Mouse (Mus musculus): ENCODE measurements at regions not wholly inside any gene's neighbourhood (a gene's known extent, or its start where the extent isn't known, plus 50 kb on each side); places are given as distances from the start of the nearest gene placed in this dataset.

GRCm38 (mm10) chr13:52021828-52022227 lies 175.3 kb downstream of the Gadd45g start:
- Histone ChIP-seq H3K9me3 (ENCODE audit: control insufficient read depth) (no peaks in the 10 kb centered on the region), H3K27me3 (replicated peaks; ENCODE audit: control insufficient read depth, insufficient read depth, low read length) (no peaks in the 10 kb centered on the region), H3K9ac (ENCODE audit: low read depth, low read length) (no peak overlapping the region), H3K4me2 (replicated peaks; ENCODE audit: low read depth) (no peak overlapping the region), H3K36me3 (ENCODE audit: control insufficient read depth, insufficient read depth) (no peaks in the 10 kb centered on the region), H3K4me1 (replicated peaks; ENCODE audit: control insufficient read depth, insufficient read depth, low read length) (peaks cover 16% of the 10 kb centered on the region), H3K4me3 (ENCODE audit: low read depth, low read length) (no peak overlapping the region), H3K27ac (ENCODE audit: low read depth, low read length) (no peak overlapping the region)
- WGBS: 63% methylated on average over 6 of the region's 6 CpGs
- TF ChIP-seq CTCF (IDR thresholded peaks at IDR 0.05; ENCODE audit: low read depth): no peak
- ATAC-seq: no peak

GRCm38 (mm10) chr13:52022529-52022928 lies 176.1 kb downstream of the Gadd45g start:
- H3K27ac ChIP-seq (ENCODE audit: low read depth, low read length): no peak overlapping the region
- no peak overlapping the region for H3K4me2 ChIP-seq (replicated peaks; ENCODE audit: low read depth)
- WGBS: 85% methylated on average over 4 of the region's 4 CpGs
- no peak overlapping the region for H3K4me3 ChIP-seq (ENCODE audit: low read depth, low read length)
- no peaks in the 10 kb centered on the region for H3K9me3 ChIP-seq (ENCODE audit: control insufficient read depth)
- TF ChIP-seq CTCF (IDR thresholded peaks at IDR 0.05; ENCODE audit: low read depth): no peak
- H3K4me1 ChIP-seq (replicated peaks; ENCODE audit: control insufficient read depth, insufficient read depth, low read length): peaks cover 16% of the 10 kb centered on the region
- no peaks in the 10 kb centered on the region for H3K27me3 ChIP-seq (replicated peaks; ENCODE audit: control insufficient read depth, insufficient read depth, low read length)
- no peak overlapping the region for H3K9ac ChIP-seq (ENCODE audit: low read depth, low read length)
- no peak for ATAC-seq
- no peaks in the 10 kb centered on the region for H3K36me3 ChIP-seq (ENCODE audit: control insufficient read depth, insufficient read depth)

GRCm38 (mm10) chr13:52024349-52024748 lies 177.9 kb downstream of the Gadd45g start:
- Histone ChIP-seq H3K36me3 (ENCODE audit: control insufficient read depth, insufficient read depth) (no peaks in the 10 kb centered on the region), H3K9ac (ENCODE audit: low read depth, low read length) (no peak overlapping the region; the same call in 1 of the 2 replicates), H3K27ac (ENCODE audit: low read depth, low read length) (peak overlapping the region; percentile 86), H3K4me3 (ENCODE audit: low read depth, low read length) (no peak overlapping the region), H3K4me2 (replicated peaks; ENCODE audit: low read depth) (peak overlapping the region; percentile 10; the same call in 1 of the 2 replicates), H3K27me3 (replicated peaks; ENCODE audit: control insufficient read depth, insufficient read depth, low read length) (no peaks in the 10 kb centered on the region), H3K9me3 (ENCODE audit: control insufficient read depth) (no peaks in the 10 kb centered on the region), H3K4me1 (replicated peaks; ENCODE audit: control insufficient read depth, insufficient read depth, low read length) (peaks cover 16% of the 10 kb centered on the region)
- peak; percentile 86 for ATAC-seq
- 5% methylated on average over 2 of the region's 2 CpGs for WGBS
- no peak for TF ChIP-seq CTCF (IDR thresholded peaks at IDR 0.05; ENCODE audit: low read depth)

- TF ChIP-seq CTCF (IDR thresholded peaks at IDR 0.05; ENCODE audit: low read depth): no peak
- H3K4me2 ChIP-seq (replicated peaks; ENCODE audit: low read depth): peak overlapping the region; percentile 10
- H3K9ac ChIP-seq (ENCODE audit: low read depth, low read length): no peak overlapping the region
- H3K27ac ChIP-seq (ENCODE audit: low read depth, low read length): peak overlapping the region; percentile 86
- peak; percentile 88 for ATAC-seq
- no peaks in the 10 kb centered on the region for H3K9me3 ChIP-seq (ENCODE audit: control insufficient read depth)
- no peaks in the 10 kb centered on the region for H3K36me3 ChIP-seq (ENCODE audit: control insufficient read depth, insufficient read depth)
- no peak overlapping the region for H3K4me3 ChIP-seq (ENCODE audit: low read depth, low read length)
- H3K27me3 ChIP-seq (replicated peaks; ENCODE audit: control insufficient read depth, insufficient read depth, low read length): no peaks in the 10 kb centered on the region
- H3K4me1 ChIP-seq (replicated peaks; ENCODE audit: control insufficient read depth, insufficient read depth, low read length): peaks cover 16% of the 10 kb centered on the region
- WGBS: 9% methylated on average over 18 of the region's 18 CpGs
These were observed 178.5 kb downstream of the Gadd45g start for GRCm38 (mm10) chr13:52024832-52025481.

DNA sequence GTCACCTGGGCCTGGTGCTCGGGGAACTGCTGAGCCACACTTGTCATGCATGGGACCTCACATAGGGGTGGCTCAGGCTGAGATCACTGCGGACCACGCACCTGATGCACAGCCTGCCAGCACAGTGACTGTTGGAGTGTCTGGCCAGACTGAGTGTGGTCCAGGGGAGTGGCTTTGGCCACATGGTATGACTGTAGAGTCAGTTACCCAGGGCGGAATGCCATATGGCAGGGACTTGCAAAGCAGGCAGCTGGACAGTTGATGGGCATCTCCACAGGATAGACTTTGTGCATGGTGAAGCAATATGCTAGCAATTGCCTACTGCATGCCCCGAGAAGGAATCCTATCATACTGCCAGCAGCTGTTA lies 179.0 kb downstream of the Gadd45g start:
- Histone ChIP-seq H3K4me3 (ENCODE audit: low read depth, low read length) (no peak overlapping the region), H3K27ac (ENCODE audit: low read depth, low read length) (peak overlapping the region; percentile 86), H3K4me2 (replicated peaks; ENCODE audit: low read depth) (0 out of 2 replicates have a peak overlapping the region, but pooled peaks have one; percentile 10), H3K36me3 (ENCODE audit: control insufficient read depth, insufficient read depth) (no peaks in the 10 kb centered on the region), H3K9ac (ENCODE audit: low read depth, low read length) (no peak overlapping the region), H3K27me3 (replicated peaks; ENCODE audit: control insufficient read depth, insufficient read depth, low read length) (no peaks in the 10 kb centered on the region), H3K4me1 (replicated peaks; ENCODE audit: control insufficient read depth, insufficient read depth, low read length) (peaks cover 16% of the 10 kb centered on the region), H3K9me3 (ENCODE audit: control insufficient read depth) (no peaks in the 10 kb centered on the region)
- TF ChIP-seq CTCF (IDR thresholded peaks at IDR 0.05; ENCODE audit: low read depth): no peak
- WGBS: 60% methylated on average over 5 of the region's 5 CpGs
- ATAC-seq: peak; percentile 15; the same call in 1 of the 2 replicates

- Histone ChIP-seq H3K4me1 (replicated peaks; ENCODE audit: control insufficient read depth, insufficient read depth, low read length) (peaks cover 16% of the 10 kb centered on the region), H3K27me3 (replicated peaks; ENCODE audit: control insufficient read depth, insufficient read depth, low read length) (no peaks in the 10 kb centered on the region), H3K36me3 (ENCODE audit: control insufficient read depth, insufficient read depth) (no peaks in the 10 kb centered on the region), H3K4me3 (ENCODE audit: low read depth, low read length) (no peak overlapping the region), H3K9me3 (ENCODE audit: control insufficient read depth) (no peaks in the 10 kb centered on the region), H3K4me2 (replicated peaks; ENCODE audit: low read depth) (no peak overlapping the region), H3K27ac (ENCODE audit: low read depth, low read length) (no peak overlapping the region), H3K9ac (ENCODE audit: low read depth, low read length) (no peak overlapping the region)
- no peak for TF ChIP-seq CTCF (IDR thresholded peaks at IDR 0.05; ENCODE audit: low read depth)
- 84% methylated on average over 7 of the region's 7 CpGs for WGBS
- no peak for ATAC-seq
These were observed 179.8 kb downstream of the Gadd45g start for GRCm38 (mm10) chr13:52026291-52026690.
